Mouse (Mus musculus) telencephalon, adult 2 months (tissue): ENCODE results near the gene Lrrc34.

Experiments
- DNase-seq: peaks from one replicate; pipeline ENCODE4 v3.0.0-alpha.2; 2011; ENCODE audit warnings: low read depth, low spot score

Gene Lrrc34

DNA sequence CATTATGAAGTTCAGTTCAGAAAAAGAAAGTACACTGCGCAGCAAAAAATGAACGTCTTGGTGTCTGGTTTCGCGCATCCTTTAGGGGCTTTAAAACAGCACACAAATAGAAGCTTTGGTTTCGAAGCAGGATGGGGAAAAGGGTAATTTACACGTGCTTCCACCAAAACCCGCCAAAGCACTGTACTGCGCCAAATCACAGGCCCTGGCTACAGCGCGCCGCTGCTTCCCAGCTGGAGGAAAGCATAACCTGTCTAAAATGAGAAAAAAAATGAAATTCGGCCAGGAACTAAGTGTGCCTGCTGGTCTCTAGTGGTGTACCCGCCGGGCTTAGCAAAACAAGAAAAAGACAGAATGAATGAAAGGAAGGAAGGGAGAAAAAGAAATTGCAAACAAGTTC is 47.0 kb downstream of the Lrrc34 start:
- peak; percentile 57 for DNase-seq

DNA sequence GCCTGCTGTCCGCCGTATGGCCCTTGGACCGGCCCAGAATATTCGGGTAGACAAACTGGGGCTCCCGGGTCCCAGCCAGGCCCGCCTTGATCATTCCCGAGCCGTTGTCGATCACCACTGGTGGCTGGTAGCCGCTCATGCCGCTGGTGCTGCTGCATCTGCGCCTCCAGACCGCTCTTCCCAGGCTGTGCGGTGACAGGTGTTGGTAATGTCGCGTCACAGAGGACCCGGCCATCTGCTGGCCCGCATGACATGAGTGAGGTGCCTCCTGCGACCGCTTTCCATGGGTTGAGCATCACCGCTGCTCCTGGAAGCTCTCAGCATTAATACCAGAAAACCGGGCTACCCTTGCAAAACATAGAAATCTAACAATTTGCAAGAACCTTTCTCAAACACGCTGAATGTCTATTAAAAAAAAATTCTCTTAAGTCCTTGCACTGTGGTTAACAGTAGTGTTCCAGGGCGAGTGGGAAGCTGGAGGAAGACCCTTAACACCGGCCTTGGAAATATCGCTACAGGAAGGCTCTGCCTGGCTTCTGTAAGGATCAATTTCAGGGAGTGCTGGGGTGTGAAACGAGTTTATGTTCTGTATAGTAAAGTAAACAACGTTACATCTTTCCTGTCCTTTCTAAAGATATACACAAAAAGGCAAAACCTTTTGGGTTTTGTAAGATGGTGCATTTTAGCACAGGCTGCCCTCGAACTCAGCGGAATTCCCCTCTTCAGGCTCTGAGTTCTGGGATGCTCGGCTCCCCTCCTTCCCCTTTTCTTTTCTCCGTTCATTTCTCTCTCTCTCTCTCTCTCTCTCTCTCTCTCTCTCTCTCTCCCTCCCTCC is 47.7 kb downstream of the Lrrc34 start, which contains the start of gene Actrt3:
Gene Actrt3 (minus strand): TSS at position 229 of the 835 bp plus-strand sequence.
- no peak for DNase-seq

DNA sequence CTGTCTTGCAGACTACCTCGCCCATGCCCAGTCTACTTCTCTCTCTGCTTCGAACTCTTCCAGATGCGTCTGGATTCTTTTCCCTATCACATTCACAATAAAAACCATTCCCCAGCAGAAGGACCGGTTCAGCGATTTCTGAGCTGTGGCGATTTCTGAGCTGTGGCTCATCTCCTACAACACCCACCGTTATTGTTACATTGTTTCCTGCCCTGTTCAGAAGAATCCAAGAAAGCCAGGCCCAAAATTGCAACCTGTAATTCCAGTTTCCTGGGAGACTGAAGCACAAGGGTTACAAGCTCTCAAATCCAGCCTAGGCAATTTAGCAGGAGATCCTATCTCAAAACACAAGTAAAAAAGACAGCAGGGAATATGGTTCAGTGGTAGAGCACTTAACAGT is 50.4 kb downstream of the Lrrc34 start:
- DNase-seq = no peak

GRCm38 (mm10) chr3:30595111-30595832 is 52.4 kb downstream of the Lrrc34 start:
- no peak for DNase-seq

DNA sequence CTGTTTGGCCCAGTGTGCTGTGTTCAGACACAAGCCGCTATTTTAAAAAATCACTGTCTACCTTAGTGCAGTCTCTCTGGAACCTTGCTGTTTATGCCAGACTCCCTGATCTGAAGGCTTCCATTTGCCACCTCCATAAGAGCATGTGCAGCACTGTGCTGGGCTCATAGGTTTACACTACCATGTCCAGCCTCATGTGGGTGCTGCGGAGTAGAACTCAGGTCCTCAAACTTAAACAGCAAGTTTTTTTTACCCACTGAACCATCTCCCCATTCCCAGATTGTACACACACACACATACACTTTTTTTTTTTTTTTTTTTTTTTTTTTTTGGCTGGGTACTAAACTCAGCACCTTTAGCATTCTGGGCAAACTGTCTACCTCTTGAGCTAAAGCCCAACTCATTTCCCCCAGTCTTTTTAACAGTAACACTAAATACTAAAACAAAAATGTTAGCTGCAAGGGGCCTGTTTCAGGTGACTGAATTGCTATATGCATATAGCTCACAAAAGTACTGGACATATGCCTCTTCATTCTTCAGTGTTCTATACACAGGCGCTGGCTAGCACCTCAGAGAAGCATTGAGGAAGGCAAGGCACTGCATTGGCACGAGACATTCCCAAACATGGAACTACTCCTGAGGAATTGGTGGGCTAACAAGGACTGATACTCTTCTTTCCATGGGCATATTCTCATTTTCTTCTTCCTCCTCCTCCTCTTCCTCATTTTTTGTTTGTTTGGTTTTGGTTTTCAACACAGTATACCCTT is 53.8 kb downstream of the Lrrc34 start:
- no peak for DNase-seq

DNA sequence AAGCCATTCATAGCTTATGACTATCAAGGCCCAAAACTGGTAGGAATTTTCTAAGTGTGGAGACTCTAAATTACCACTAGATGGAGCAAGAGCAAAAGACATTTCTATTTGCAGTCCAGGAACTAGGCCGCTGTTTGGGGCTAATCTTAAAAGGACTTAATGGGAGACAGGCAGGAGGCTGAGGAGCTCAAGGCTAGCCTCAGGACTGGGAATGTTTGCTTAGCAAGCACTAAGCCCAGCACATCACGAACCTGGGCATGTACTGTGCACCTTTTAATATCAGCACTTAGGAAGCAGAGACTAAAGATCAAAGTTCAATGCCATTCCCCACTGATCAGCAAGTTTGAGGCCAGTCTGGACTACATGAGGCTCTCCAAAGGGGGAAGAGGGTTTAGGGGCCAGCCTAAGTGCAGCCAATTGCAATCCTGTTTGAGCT is 55.2 kb downstream of the Lrrc34 start:
- peak; percentile 65 for DNase-seq

- no peak for DNase-seq
Measured at GRCm38 (mm10) chr3:30588865-30589264, 58.8 kb downstream of the Lrrc34 start.
